ENCODE assay signal across 19 mouse cellular contexts in genomic region chr6:118954988-118955554, GRCm38 (mm10).
DNase-seq lines count a peak whose midpoint lies in the region; ATAC-seq and TF ChIP-seq lines count a peak whose summit lies in the region.
"Had no signal": no experiment of that assay in that cellular context is flagged by ENCODE, and none has a peak within 500 bp of the region (broad histone marks: within the 10 kb centered on the region; RNA-seq: fewer than 3 reads in every experiment).

No protein-coding gene starts in this region.

- no peak for TF ChIP-seq CTCF in liver, postnatal 0 days (IDR thresholded peaks at IDR 0.05; ENCODE audit: low read depth)
- TF ChIP-seq CTCF in Patski (IDR thresholded peaks at IDR 0.05) = no peak

- peaks cover 5% of the 10 kb centered on the region; the same call in 1 of the 2 replicates for H3K4me1 ChIP-seq in liver, postnatal 0 days (ENCODE audit: insufficient read depth)
- peaks cover 4% of the 10 kb centered on the region; the same call in 1 of the 2 replicates for H3K4me1 ChIP-seq in liver, embryonic 11.5 days (replicated peaks; ENCODE audit: control insufficient read depth, insufficient read depth, low read length)
- H3K4me1 ChIP-seq in lung, embryonic 16.5 days (replicated peaks; ENCODE audit: control insufficient read depth, insufficient read depth, low read length) = peaks cover 21% of the 10 kb centered on the region
- H3K4me1 ChIP-seq: embryonic facial prominence, embryonic 12.5 days had no signal

- TF ChIP-seq EP300 in liver, postnatal 0 days (IDR thresholded peaks at IDR 0.05; ENCODE audit: low read depth) = peak; percentile 45; the same call in 1 of the 2 replicates

- POLR2A ChIA-PET in Patski (lab: Charles Lee) = no interaction called here

- no peak overlapping the region for H3K9ac ChIP-seq in liver, postnatal 0 days (replicated peaks)
- H3K9ac ChIP-seq in liver, embryonic 11.5 days (ENCODE audit: low read depth, low read length) = no peak overlapping the region
- H3K9ac ChIP-seq in lung, embryonic 16.5 days (ENCODE audit: low read length) = no peak overlapping the region
- H3K9ac ChIP-seq: embryonic facial prominence, embryonic 12.5 days; heart, embryonic 15.5 days; hindbrain, embryonic 15.5 days had no signal

- ATAC-seq in liver, postnatal 0 days = peak; percentile 92
- no peak for ATAC-seq in liver, embryonic 11.5 days (replicated peaks; ENCODE audit: low FRiP score)
- ATAC-seq in Patski = no peak
- ATAC-seq in lung, embryonic 16.5 days (ENCODE audit: low read depth) = peak; percentile 61
- ATAC-seq: forebrain, embryonic 16.5 days had no signal

- H3K27ac ChIP-seq in liver, postnatal 0 days (ENCODE audit: low read depth) = peak overlapping the region; percentile 77
- no peak overlapping the region for H3K27ac ChIP-seq in liver, embryonic 11.5 days (ENCODE audit: low read depth, low read length)
- peak overlapping the region; percentile 45 for H3K27ac ChIP-seq in lung, embryonic 16.5 days (ENCODE audit: low read length)
- H3K27ac ChIP-seq: embryonic facial prominence, embryonic 12.5 days; heart, adult 2 months; heart, embryonic 15.5 days; hindbrain, embryonic 15.5 days had no signal

- DNase-seq in liver, postnatal 0 days = peak; percentile 18
- no peak for DNase-seq in liver, embryonic 11.5 days (ENCODE audit: low spot score)
- DNase-seq in Patski (ENCODE audit: low read depth, low spot score) = peak; percentile 19
- peak; percentile 32 for DNase-seq in lung, postnatal 36 days
- no peak for DNase-seq in left cerebral cortex, adult 8-10 months (ENCODE audit: low spot score in 2 of 2)
- DNase-seq in left cerebral cortex, adult 9 months (ENCODE audit: low spot score in 2 of 2) = no peak
- DNase-seq: adrenal gland, postnatal 10 days; cerebellum, adult 11-12 months; cerebellum, adult 9-10 months; cerebellum, postnatal 25 days; gastrocnemius, postnatal 14 days; heart, adult 2 months; heart, postnatal 36 days had no signal

- H3K27me3 ChIP-seq in liver, postnatal 0 days (ENCODE audit: insufficient read depth, low read length) = no peaks in the 10 kb centered on the region
- no peaks in the 10 kb centered on the region for H3K27me3 ChIP-seq in liver, embryonic 11.5 days (replicated peaks; ENCODE audit: control insufficient read depth, insufficient read depth, low read length)
- no peaks in the 10 kb centered on the region for H3K27me3 ChIP-seq in Patski
- no peaks in the 10 kb centered on the region for H3K27me3 ChIP-seq in lung, embryonic 16.5 days (ENCODE audit: control insufficient read depth, insufficient read depth, low read depth, low read length)
- H3K27me3 ChIP-seq: embryonic facial prominence, embryonic 12.5 days; heart, embryonic 15.5 days; hindbrain, embryonic 15.5 days had no signal

- H3K9me3 ChIP-seq in liver, postnatal 0 days (ENCODE audit: low read length) = no peaks in the 10 kb centered on the region
- no peaks in the 10 kb centered on the region for H3K9me3 ChIP-seq in liver, embryonic 11.5 days (ENCODE audit: control insufficient read depth, low read length)
- H3K9me3 ChIP-seq in lung, embryonic 16.5 days (ENCODE audit: control insufficient read depth, low read length) = no peaks in the 10 kb centered on the region
- H3K9me3 ChIP-seq: embryonic facial prominence, embryonic 12.5 days; heart, embryonic 15.5 days; hindbrain, embryonic 15.5 days had no signal

- CTCF ChIA-PET in Patski (lab: Charles Lee) = no interaction called here

- no peak overlapping the region for H3K4me3 ChIP-seq in liver, postnatal 0 days (ENCODE audit: low read depth, low read length)
- no peak overlapping the region for H3K4me3 ChIP-seq in liver, embryonic 11.5 days (ENCODE audit: low read depth, low read length)
- H3K4me3 ChIP-seq in lung, embryonic 16.5 days (ENCODE audit: low read length) = no peak overlapping the region
- H3K4me3 ChIP-seq: embryonic facial prominence, embryonic 12.5 days; heart, adult 2 months; heart, embryonic 15.5 days; hindbrain, embryonic 15.5 days had no signal

- WGBS in liver, postnatal 0 days (ENCODE audit: insufficient replicate concordance) = 67% methylated on average over 7 of the region's 7 CpGs
- WGBS in liver, embryonic 11.5 days = 82% methylated on average over 7 of the region's 7 CpGs
- WGBS in lung, embryonic 16.5 days = 36% methylated on average over 7 of the region's 7 CpGs

- in situ Hi-C loops in Patski (cut with MboI; ENCODE audit: low pct_unique_long_range_greater_than_20kb) = no loop called here

- no peaks in the 10 kb centered on the region for H3K36me3 ChIP-seq in liver, postnatal 0 days (replicated peaks; ENCODE audit: insufficient read depth, low read length)
- no peaks in the 10 kb centered on the region for H3K36me3 ChIP-seq in liver, embryonic 11.5 days (ENCODE audit: control insufficient read depth, insufficient read depth, low read length)
- H3K36me3 ChIP-seq in lung, embryonic 16.5 days (ENCODE audit: control insufficient read depth, insufficient read depth, low read length) = no peaks in the 10 kb centered on the region
- H3K36me3 ChIP-seq: embryonic facial prominence, embryonic 12.5 days; heart, embryonic 15.5 days; hindbrain, embryonic 15.5 days had no signal

- no peak overlapping the region for H3K4me2 ChIP-seq in liver, postnatal 0 days (ENCODE audit: low read depth, low read length)
- no peak overlapping the region for H3K4me2 ChIP-seq in liver, embryonic 11.5 days
- no peak overlapping the region for H3K4me2 ChIP-seq in lung, embryonic 16.5 days (ENCODE audit: low read depth, low read length)
- H3K4me2 ChIP-seq: embryonic facial prominence, embryonic 12.5 days; heart, embryonic 11.5 days; heart, embryonic 15.5 days; hindbrain, embryonic 15.5 days had no signal

Comparison
In these comparisons a context has a peak if more than half of its experiments do, and no peak if none do; other contexts are left out.
1. ATAC-seq: peak in liver, postnatal 0 days (single experiment) and lung, embryonic 16.5 days (single experiment); none in liver, embryonic 11.5 days (single experiment) and Patski (single experiment).
2. DNase-seq: peak in liver, postnatal 0 days (single experiment), Patski (single experiment) and lung, postnatal 36 days (single experiment); none in liver, embryonic 11.5 days (single experiment), left cerebral cortex, adult 8-10 months (0 of 2) and left cerebral cortex, adult 9 months (0 of 2).